Mouse (Mus musculus) liver, adult 2 months (tissue): ENCODE data around the gene 4930470P17Rik. TPM values are rescaled to one million over a fixed set of nuclear protein-coding genes. Genes with fewer than 3 reads are reported as not detected.

ENCODE experiments used
- DNase-seq: peaks from one replicate; pipeline ENCODE4 v3.0.0-alpha.2; 2011; ENCODE audit warnings: low read depth, low spot score; ENCODE audit errors: extremely low read depth
- H3K27ac ChIP-seq: fragments of 200-500 bp; replicated peaks from 2 replicates; pipeline ENCODE4 v1.5.1; 2012; ENCODE audit warnings: low read depth, mild to moderate bottlenecking, control low read depth, inconsistent platforms, low read length; ENCODE audit not compliant: insufficient read depth
- H3K27me3 ChIP-seq: fragments of 200-500 bp; 2 replicates; pipeline ENCODE4 v1.6.1; 2012; ENCODE audit warnings: mild to moderate bottlenecking, moderate library complexity, low read length, inconsistent platforms; ENCODE audit not compliant: control insufficient read depth, insufficient read depth
- H3K36me3 ChIP-seq: fragments of 200-500 bp; 2 replicates; pipeline ENCODE4 v1.6.1; 2012; ENCODE audit warnings: low read length, inconsistent platforms; ENCODE audit not compliant: control insufficient read depth, insufficient read depth
- H3K4me1 ChIP-seq: fragments of 200-500 bp; 2 replicates; pipeline ENCODE4 v1.6.1; 2011; ENCODE audit warnings: low read length; ENCODE audit not compliant: control insufficient read depth, insufficient read depth
- H3K4me3 ChIP-seq: fragments of 200-500 bp; 2 replicates; pipeline ENCODE4 v1.5.1; 2011; ENCODE audit warnings: low read depth, mild to moderate bottlenecking, control low read depth, low read length, moderate library complexity; ENCODE audit not compliant: insufficient read depth
- H3K79me2 ChIP-seq: fragments of 200-500 bp; 2 replicates; pipeline ENCODE4 v1.6.1; 2012; ENCODE audit warnings: inconsistent platforms, mild to moderate bottlenecking, low read length, moderate library complexity; ENCODE audit not compliant: control insufficient read depth, insufficient read depth
- H3K9ac ChIP-seq: fragments of 200-500 bp; 2 replicates; pipeline ENCODE4 v1.6.1; 2012; ENCODE audit warnings: low read depth, mild to moderate bottlenecking, control low read depth, inconsistent platforms, low read length
- CTCF ChIP-seq: fragments of 200-500 bp; IDR thresholded peaks from 2 replicates; pipeline ENCODE4 v1.5.1; 2011; ENCODE audit warnings: low read depth, low read length, control low read depth
- POLR2A ChIP-seq: fragments of 200-500 bp; IDR thresholded peaks from 2 replicates; pipeline ENCODE4 v1.6.1; 2011; ENCODE audit warnings: low read length, control low read depth; ENCODE audit not compliant: insufficient read depth; ENCODE audit errors: extremely low read depth
- WGBS: fragments of 180-500 bp; shearing (Covaris S2); methylation state at CpG from one replicate; pipeline ENCODE4 v1.1.7; 2018; 5-methylcytosine and 5-hydroxymethylcytosine counted together
- polyA plus RNA-seq: library from polyadenylated mRNA; depleted of rRNA; stranded (reverse); fragments of >200 nt; gene quantifications from 2 replicates; pipeline ENCODE4 v1.2.3, GENCODE M21; 2012
- total RNA-seq: library from RNA; depleted of rRNA; stranded (reverse); fragments of >200 nt; gene quantifications from 2 replicates; pipeline ENCODE4 v1.2.3, GENCODE M21; 2014

The 4930470P17Rik gene
- total and polyA plus RNA-seq, 2 experiments = not detected

- H3K4me1 ChIP-seq = no peaks in the 10 kb centered on the region
- H3K4me3 ChIP-seq = no peak overlapping the region
- no peak for DNase-seq
- no peaks in the 10 kb centered on the region for H3K27me3 ChIP-seq
- H3K36me3 ChIP-seq = no peaks in the 10 kb centered on the region
- 58% methylated on average over 4 of the region's 4 CpGs for whole genome bisulfite sequencing
- no peak overlapping the region for H3K9ac ChIP-seq
- no peak overlapping the region for H3K27ac ChIP-seq
- TF ChIP-seq POLR2A (no peak), CTCF (no peak)
- H3K79me2 ChIP-seq = no peaks in the 10 kb centered on the region
Measured at GRCm38 (mm10) chr2:170548046-170548445, 53.8 kb downstream of the 4930470P17Rik start.

GRCm38 (mm10) chr2:170547526-170547925 is 54.3 kb downstream of the 4930470P17Rik start:
- no peak for DNase-seq
- Histone ChIP-seq H3K79me2 (no peaks in the 10 kb centered on the region), H3K4me1 (no peaks in the 10 kb centered on the region), H3K9ac (no peak overlapping the region), H3K27me3 (no peaks in the 10 kb centered on the region), H3K36me3 (no peaks in the 10 kb centered on the region), H3K27ac (no peak overlapping the region), H3K4me3 (no peak overlapping the region)
- TF ChIP-seq POLR2A (no peak), CTCF (no peak)
- 61% methylated on average over 6 of the region's 6 CpGs for WGBS

- Histone ChIP-seq H3K79me2 (no peaks in the 10 kb centered on the region), H3K4me3 (no peak overlapping the region), H3K9ac (no peak overlapping the region), H3K4me1 (no peaks in the 10 kb centered on the region), H3K36me3 (no peaks in the 10 kb centered on the region), H3K27me3 (no peaks in the 10 kb centered on the region), H3K27ac (no peak overlapping the region)
- WGBS = 76% methylated on average over 4 of the region's 4 CpGs
- DNase-seq = no peak
- TF ChIP-seq POLR2A (no peak), CTCF (no peak)
Measured at GRCm38 (mm10) chr2:170545745-170546144, 56.1 kb downstream of the 4930470P17Rik start.

GRCm38 (mm10) chr2:170544950-170545349 is 56.9 kb downstream of the 4930470P17Rik start:
- 77% methylated on average over 7 of the region's 7 CpGs for WGBS
- Histone ChIP-seq H3K36me3 (no peaks in the 10 kb centered on the region), H3K4me3 (no peak overlapping the region), H3K9ac (no peak overlapping the region), H3K27me3 (no peaks in the 10 kb centered on the region), H3K4me1 (no peaks in the 10 kb centered on the region), H3K27ac (no peak overlapping the region), H3K79me2 (no peaks in the 10 kb centered on the region)
- no peak for DNase-seq
- TF ChIP-seq CTCF = no peak
- no peak for TF ChIP-seq POLR2A

- H3K9ac ChIP-seq = no peak overlapping the region
- TF ChIP-seq POLR2A = no peak
- TF ChIP-seq CTCF = no peak
- DNase-seq = no peak
- H3K36me3 ChIP-seq = no peaks in the 10 kb centered on the region
- H3K27ac ChIP-seq = no peak overlapping the region
- no peak overlapping the region for H3K4me3 ChIP-seq
- 67% methylated on average over 3 of the region's 3 CpGs for WGBS
- no peaks in the 10 kb centered on the region for H3K79me2 ChIP-seq
- H3K27me3 ChIP-seq = no peaks in the 10 kb centered on the region
- H3K4me1 ChIP-seq = no peaks in the 10 kb centered on the region
Measured at GRCm38 (mm10) chr2:170544159-170544558, 57.7 kb downstream of the 4930470P17Rik start.

GRCm38 (mm10) chr2:170543625-170544024 is 58.2 kb downstream of the 4930470P17Rik start:
- Histone ChIP-seq H3K79me2 (no peaks in the 10 kb centered on the region), H3K4me1 (no peaks in the 10 kb centered on the region), H3K36me3 (no peaks in the 10 kb centered on the region), H3K4me3 (no peak overlapping the region), H3K27me3 (no peaks in the 10 kb centered on the region), H3K9ac (no peak overlapping the region), H3K27ac (no peak overlapping the region)
- TF ChIP-seq POLR2A (no peak), CTCF (no peak)
- 43% methylated on average over 5 of the region's 5 CpGs for WGBS
- no peak for DNase-seq
